Mouse (Mus musculus): ENCODE results near the gene Gcg. TPM values are rescaled to one million over a fixed set of nuclear protein-coding genes. Genes with fewer than 3 reads are reported as not detected.

The Gcg gene
- polyA plus RNA-seq, 1 experiment from 2014 or later, result 54.8 TPM

DNA sequence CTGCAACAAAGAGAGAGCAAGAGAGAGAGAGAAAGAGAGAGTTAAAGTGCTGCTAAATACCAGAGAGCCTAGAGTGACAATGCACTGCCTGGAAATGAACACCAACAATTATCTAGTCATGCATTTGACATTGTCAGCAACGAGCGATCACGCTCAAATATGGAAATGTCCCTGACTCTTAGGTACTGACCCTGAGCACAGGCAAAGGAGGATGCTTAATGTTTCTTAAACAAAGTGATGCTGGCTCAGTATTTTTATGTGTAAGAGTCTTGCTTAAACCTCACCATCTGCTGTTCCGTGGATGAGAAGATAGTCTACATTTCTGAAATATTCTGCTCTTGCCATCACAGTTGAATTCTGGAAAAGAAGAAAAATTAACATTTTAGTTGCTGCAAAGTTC, 19.1 kb upstream of the Gcg start:
- no peak for ATAC-seq (ENCODE audit: insufficient read depth, low FRiP score)
- H3K9me3 ChIP-seq (replicated peaks; ENCODE audit: control insufficient read depth, low read length), result no peaks in the 10 kb centered on the region
- H3K9ac ChIP-seq (ENCODE audit: low read length), result no peak overlapping the region
- H3K27ac ChIP-seq (ENCODE audit: low read length), result no peak overlapping the region
- no peaks in the 10 kb centered on the region for H3K27me3 ChIP-seq (ENCODE audit: control insufficient read depth, insufficient read depth, low read length)
- H3K4me3 ChIP-seq (replicated peaks; ENCODE audit: low read length), result no peak overlapping the region
- H3K4me2 ChIP-seq (ENCODE audit: low read depth, low read length), result no peak overlapping the region
- WGBS, result 83% methylated on average over 4 of the region's 4 CpGs
- no peaks in the 10 kb centered on the region for H3K4me1 ChIP-seq (ENCODE audit: control insufficient read depth, insufficient read depth, low read length)
- H3K36me3 ChIP-seq (ENCODE audit: control insufficient read depth, insufficient read depth, low read length), result no peaks in the 10 kb centered on the region

DNA sequence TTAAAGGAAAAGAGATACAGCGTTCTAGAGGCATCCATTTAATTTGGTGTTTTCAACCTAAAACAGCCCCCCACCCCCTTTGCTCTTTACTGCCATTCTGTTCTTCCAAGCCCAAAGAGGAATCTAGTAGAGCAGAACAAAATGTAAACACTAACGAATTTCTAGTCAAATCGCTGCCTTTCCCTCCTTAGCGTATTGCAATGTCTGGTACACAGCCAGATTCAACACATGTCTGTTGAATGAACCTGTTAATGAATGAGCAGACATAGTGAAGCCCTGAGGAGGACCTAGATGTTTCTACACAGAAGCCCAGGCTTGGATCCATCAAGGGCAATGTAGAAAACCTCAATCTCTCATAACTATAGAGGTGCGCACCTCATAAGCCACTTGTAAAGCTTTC, 15.4 kb upstream of the Gcg start:
- Histone ChIP-seq H3K9me3 (replicated peaks; ENCODE audit: control insufficient read depth, low read length) (no peaks in the 10 kb centered on the region), H3K27ac (ENCODE audit: low read length) (no peak overlapping the region), H3K9ac (ENCODE audit: low read length) (no peak overlapping the region), H3K27me3 (ENCODE audit: control insufficient read depth, insufficient read depth, low read length) (no peaks in the 10 kb centered on the region), H3K4me2 (ENCODE audit: low read depth, low read length) (no peak overlapping the region), H3K4me1 (ENCODE audit: control insufficient read depth, insufficient read depth, low read length) (no peaks in the 10 kb centered on the region), H3K36me3 (ENCODE audit: control insufficient read depth, insufficient read depth, low read length) (no peaks in the 10 kb centered on the region), H3K4me3 (replicated peaks; ENCODE audit: low read length) (no peak overlapping the region)
- ATAC-seq (ENCODE audit: insufficient read depth, low FRiP score), result no peak
- WGBS, result 79% methylated on average over 5 of the region's 5 CpGs

DNA sequence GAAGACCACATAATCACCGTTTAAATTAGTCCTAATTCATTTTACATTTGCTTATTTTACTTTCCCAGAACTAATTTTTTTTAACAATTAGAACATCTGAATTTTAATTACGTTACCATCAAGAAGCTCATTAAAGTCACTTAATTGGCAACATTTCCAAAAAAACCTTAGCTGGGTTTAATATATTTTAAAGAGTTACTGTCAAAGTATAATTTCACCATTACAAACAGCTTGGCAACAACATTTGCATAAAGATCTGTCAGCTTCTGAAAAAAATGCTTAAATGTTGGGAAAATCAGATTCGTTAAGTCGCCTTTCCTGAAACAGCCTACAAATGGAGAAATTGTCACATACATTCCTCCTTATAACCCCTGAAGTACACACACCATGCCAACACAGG, 14.6 kb upstream of the Gcg start:
- Histone ChIP-seq H3K9me3 (replicated peaks; ENCODE audit: control insufficient read depth, low read length) (no peaks in the 10 kb centered on the region), H3K4me1 (ENCODE audit: control insufficient read depth, insufficient read depth, low read length) (no peaks in the 10 kb centered on the region), H3K27me3 (ENCODE audit: control insufficient read depth, insufficient read depth, low read length) (no peaks in the 10 kb centered on the region), H3K9ac (ENCODE audit: low read length) (no peak overlapping the region), H3K27ac (ENCODE audit: low read length) (no peak overlapping the region), H3K4me2 (ENCODE audit: low read depth, low read length) (no peak overlapping the region), H3K4me3 (replicated peaks; ENCODE audit: low read length) (no peak overlapping the region), H3K36me3 (ENCODE audit: control insufficient read depth, insufficient read depth, low read length) (no peaks in the 10 kb centered on the region)
- WGBS, result 90% methylated on average over 4 of the region's 4 CpGs
- no peak for ATAC-seq (ENCODE audit: insufficient read depth, low FRiP score)

DNA sequence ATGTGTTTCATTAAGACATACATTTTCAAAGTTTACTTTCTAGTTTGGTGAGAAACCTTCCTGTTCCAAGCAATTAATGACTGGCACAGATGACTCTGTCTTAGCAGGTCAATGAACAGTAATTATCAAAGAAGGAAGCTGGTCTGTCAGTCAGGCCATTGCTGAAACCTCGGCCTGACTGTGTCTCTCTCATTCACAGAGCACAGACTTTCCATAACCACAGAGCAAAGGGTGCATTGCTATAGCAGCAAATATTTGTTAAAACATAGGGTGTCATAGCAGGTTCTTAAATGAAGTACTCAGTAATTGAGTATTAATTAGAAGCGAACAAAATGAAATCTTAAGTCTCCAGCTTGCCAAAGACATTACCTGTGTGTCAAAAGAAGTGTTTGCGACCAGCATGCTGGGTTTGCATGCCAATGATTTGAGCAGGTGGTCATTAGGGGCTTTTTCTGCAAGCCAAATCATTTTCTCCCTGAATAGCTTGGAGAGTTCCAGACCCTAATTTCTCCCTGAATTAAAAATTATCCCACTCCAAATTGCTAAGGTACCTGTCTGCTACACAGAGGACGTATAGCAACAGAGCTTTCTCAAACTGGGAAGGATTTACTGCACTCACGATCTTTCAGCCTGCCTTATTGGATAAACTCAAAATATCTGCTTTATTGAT, 14.0 kb upstream of the Gcg start:
- ATAC-seq (ENCODE audit: insufficient read depth, low FRiP score), result no peak
- Histone ChIP-seq H3K36me3 (ENCODE audit: control insufficient read depth, insufficient read depth, low read length) (no peaks in the 10 kb centered on the region), H3K4me2 (ENCODE audit: low read depth, low read length) (no peak overlapping the region), H3K27ac (ENCODE audit: low read length) (no peak overlapping the region), H3K9me3 (replicated peaks; ENCODE audit: control insufficient read depth, low read length) (no peaks in the 10 kb centered on the region), H3K9ac (ENCODE audit: low read length) (no peak overlapping the region), H3K4me3 (replicated peaks; ENCODE audit: low read length) (no peak overlapping the region), H3K4me1 (ENCODE audit: control insufficient read depth, insufficient read depth, low read length) (no peaks in the 10 kb centered on the region), H3K27me3 (ENCODE audit: control insufficient read depth, insufficient read depth, low read length) (no peaks in the 10 kb centered on the region)
- 76% methylated on average over 5 of the region's 5 CpGs for WGBS

DNA sequence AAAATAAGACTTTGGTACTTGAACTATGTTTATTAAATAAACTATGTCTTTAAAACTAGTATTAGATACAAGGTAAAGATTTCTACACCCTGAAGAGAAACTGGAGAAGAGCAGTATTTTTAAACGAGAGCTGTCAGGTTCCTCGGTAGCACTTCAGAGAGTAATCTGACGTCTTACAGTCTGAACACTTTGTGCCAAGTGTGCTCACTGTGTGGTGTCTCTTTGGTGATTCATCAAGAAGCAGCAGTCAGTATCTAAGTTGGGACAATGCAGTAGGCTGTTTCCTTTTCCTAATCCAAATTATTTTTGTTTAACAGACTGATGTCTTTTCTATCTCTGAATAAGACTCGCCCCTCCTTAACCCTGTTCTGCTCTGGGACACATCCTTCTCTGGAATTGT, 12.0 kb upstream of the Gcg start:
- Histone ChIP-seq H3K9ac (ENCODE audit: low read length) (no peak overlapping the region), H3K36me3 (ENCODE audit: control insufficient read depth, insufficient read depth, low read length) (no peaks in the 10 kb centered on the region), H3K4me2 (ENCODE audit: low read depth, low read length) (no peak overlapping the region), H3K27me3 (ENCODE audit: control insufficient read depth, insufficient read depth, low read length) (no peaks in the 10 kb centered on the region), H3K9me3 (replicated peaks; ENCODE audit: control insufficient read depth, low read length) (no peaks in the 10 kb centered on the region), H3K27ac (ENCODE audit: low read length) (no peak overlapping the region), H3K4me1 (ENCODE audit: control insufficient read depth, insufficient read depth, low read length) (no peaks in the 10 kb centered on the region), H3K4me3 (replicated peaks; ENCODE audit: low read length) (no peak overlapping the region)
- no peak for ATAC-seq (ENCODE audit: insufficient read depth, low FRiP score)
- 61% methylated on average over 4 of the region's 4 CpGs for WGBS

DNA sequence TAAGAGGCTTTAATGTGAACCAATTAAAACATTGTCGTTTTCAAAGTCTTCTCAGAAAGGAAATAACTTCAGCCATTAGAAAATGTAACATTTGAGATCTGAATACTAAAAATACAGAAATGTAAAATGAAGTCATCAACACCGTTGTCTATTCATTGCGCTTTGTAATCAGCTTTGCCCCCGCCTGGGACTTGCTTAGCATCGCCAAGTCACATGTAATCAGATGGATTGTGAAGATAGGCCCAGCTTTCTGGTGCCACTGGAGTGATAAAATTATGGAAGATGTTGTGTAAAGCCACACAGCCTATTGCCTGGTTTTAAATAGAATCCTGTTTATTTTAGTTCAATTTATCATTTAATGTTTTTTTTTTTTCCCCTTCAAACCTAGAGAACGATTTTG, 6.4 kb upstream of the Gcg start:
- WGBS, result 80% methylated on average over 6 of the region's 6 CpGs
- H3K4me1 ChIP-seq (ENCODE audit: control insufficient read depth, insufficient read depth, low read length), result no peaks in the 10 kb centered on the region
- no peak for ATAC-seq (ENCODE audit: insufficient read depth, low FRiP score)
- H3K27ac ChIP-seq (ENCODE audit: low read length), result no peak overlapping the region
- H3K4me2 ChIP-seq (ENCODE audit: low read depth, low read length), result no peak overlapping the region
- no peaks in the 10 kb centered on the region for H3K27me3 ChIP-seq (ENCODE audit: control insufficient read depth, insufficient read depth, low read length)
- H3K36me3 ChIP-seq (ENCODE audit: control insufficient read depth, insufficient read depth, low read length), result no peaks in the 10 kb centered on the region
- no peaks in the 10 kb centered on the region for H3K9me3 ChIP-seq (replicated peaks; ENCODE audit: control insufficient read depth, low read length)
- no peak overlapping the region for H3K4me3 ChIP-seq (replicated peaks; ENCODE audit: low read length)
- no peak overlapping the region for H3K9ac ChIP-seq (ENCODE audit: low read length)

DNA sequence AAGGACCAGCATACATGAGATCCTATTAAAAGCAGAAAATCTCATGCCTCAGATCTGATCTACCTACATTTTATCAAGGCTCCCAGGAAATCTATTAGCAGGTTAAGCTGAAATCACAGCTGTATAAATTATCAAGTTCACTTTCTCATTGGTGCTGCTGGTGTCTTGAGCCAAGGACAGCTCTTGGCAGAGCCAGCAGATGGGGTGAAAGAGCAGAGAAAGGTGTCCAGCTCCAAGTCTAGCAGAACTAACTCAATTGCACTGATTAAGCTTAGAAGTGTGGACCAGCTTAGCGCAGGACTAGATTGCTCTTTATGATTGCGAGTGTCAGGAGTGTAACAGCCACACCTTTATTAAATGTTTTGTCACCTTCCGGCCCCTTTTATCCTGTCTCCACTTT, 1.5 kb upstream of the Gcg start:
- Histone ChIP-seq H3K27ac (ENCODE audit: low read length) (no peak overlapping the region), H3K36me3 (ENCODE audit: control insufficient read depth, insufficient read depth, low read length) (no peaks in the 10 kb centered on the region), H3K9me3 (replicated peaks; ENCODE audit: control insufficient read depth, low read length) (no peaks in the 10 kb centered on the region), H3K9ac (ENCODE audit: low read length) (no peak overlapping the region), H3K4me1 (ENCODE audit: control insufficient read depth, insufficient read depth, low read length) (no peaks in the 10 kb centered on the region), H3K4me2 (ENCODE audit: low read depth, low read length) (no peak overlapping the region), H3K27me3 (ENCODE audit: control insufficient read depth, insufficient read depth, low read length) (no peaks in the 10 kb centered on the region), H3K4me3 (replicated peaks; ENCODE audit: low read length) (no peak overlapping the region)
- WGBS, result 77% methylated on average over 3 of the region's 3 CpGs
- no peak for ATAC-seq (ENCODE audit: insufficient read depth, low FRiP score)

DNA sequence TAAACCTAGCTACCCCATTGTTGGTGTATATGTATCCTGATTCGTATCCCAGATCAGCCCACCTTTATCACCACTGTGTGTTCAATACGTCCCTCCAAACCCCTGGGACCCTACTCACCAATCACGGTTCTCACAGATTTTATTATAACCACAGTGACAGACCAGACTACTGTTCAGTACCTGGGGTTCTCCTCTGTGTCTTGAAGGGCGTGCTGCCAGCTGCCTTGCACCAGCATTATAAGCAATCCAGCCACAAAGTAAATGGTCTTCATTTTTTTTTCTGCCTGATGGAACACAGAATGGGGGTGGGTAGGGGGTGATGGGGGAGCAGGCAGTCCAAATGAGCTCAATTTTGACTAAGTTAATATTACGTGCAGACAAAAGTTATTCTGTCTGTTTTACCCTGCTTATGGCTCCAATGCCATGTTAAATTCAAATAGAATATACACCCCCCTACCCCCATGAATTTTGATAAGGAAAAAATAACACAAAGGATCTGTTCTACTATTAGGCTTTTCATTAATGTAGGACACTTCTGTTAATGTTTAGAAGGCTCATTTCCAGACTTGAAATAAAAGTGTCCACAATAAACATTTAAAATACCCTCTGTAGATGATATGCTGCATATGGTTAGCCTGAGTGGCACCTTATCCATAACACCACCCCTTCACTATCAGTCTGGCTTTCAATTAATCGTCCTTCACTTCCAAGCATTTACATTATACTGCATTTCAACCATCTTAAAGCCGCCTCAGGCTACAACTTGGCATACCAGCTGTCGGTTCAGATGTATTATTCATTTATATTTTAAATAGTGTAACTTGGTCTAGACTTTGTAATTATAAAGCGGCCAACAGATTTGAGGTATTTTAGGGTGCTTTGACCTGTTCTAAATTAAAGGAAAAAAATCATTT, 2.9 kb downstream of the Gcg start:
- no peaks in the 10 kb centered on the region for H3K27me3 ChIP-seq (ENCODE audit: control insufficient read depth, insufficient read depth, low read length)
- no peaks in the 10 kb centered on the region for H3K9me3 ChIP-seq (replicated peaks; ENCODE audit: control insufficient read depth, low read length)
- H3K4me3 ChIP-seq (replicated peaks; ENCODE audit: low read length), result no peak overlapping the region
- H3K9ac ChIP-seq (ENCODE audit: low read length), result no peak overlapping the region
- ATAC-seq (ENCODE audit: insufficient read depth, low FRiP score), result no peak
- H3K36me3 ChIP-seq (ENCODE audit: control insufficient read depth, insufficient read depth, low read length), result no peaks in the 10 kb centered on the region
- no peak overlapping the region for H3K4me2 ChIP-seq (ENCODE audit: low read depth, low read length)
- WGBS, result 55% methylated on average over 9 of the region's 9 CpGs
- no peaks in the 10 kb centered on the region for H3K4me1 ChIP-seq (ENCODE audit: control insufficient read depth, insufficient read depth, low read length)
- no peak overlapping the region for H3K27ac ChIP-seq (ENCODE audit: low read length)

DNA sequence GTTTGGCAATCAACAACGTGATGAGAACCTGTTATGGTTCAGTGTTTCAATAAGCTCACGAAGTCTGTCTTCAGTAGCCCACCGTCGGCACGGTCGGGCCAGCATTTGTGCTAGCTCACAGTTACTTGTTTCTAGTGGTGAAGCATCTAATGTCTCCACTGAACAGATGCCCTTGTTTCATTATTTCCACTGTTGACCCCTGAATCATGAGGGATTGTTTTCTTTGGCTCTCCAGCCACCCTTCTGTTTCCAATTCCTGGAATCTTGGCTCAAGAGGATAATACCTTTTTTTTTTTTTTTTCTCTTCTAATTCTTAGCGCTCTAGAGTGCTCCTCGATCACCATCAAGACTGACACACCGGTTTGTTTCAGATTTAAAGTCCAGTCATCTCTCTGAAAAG, 13.9 kb downstream of the Gcg start:
- Histone ChIP-seq H3K4me3 (replicated peaks; ENCODE audit: low read length) (no peak overlapping the region), H3K4me2 (ENCODE audit: low read depth, low read length) (no peak overlapping the region), H3K9ac (ENCODE audit: low read length) (no peak overlapping the region), H3K36me3 (ENCODE audit: control insufficient read depth, insufficient read depth, low read length) (no peaks in the 10 kb centered on the region), H3K27me3 (ENCODE audit: control insufficient read depth, insufficient read depth, low read length) (no peaks in the 10 kb centered on the region), H3K4me1 (ENCODE audit: control insufficient read depth, insufficient read depth, low read length) (no peaks in the 10 kb centered on the region), H3K27ac (ENCODE audit: low read length) (no peak overlapping the region), H3K9me3 (replicated peaks; ENCODE audit: control insufficient read depth, low read length) (no peaks in the 10 kb centered on the region)
- 86% methylated on average over 9 of the region's 9 CpGs for WGBS
- ATAC-seq (ENCODE audit: insufficient read depth, low FRiP score), result no peak

All from stomach, embryonic 16.5 days (tissue).